In genomic region chr13:23517603-23518294, GRCm38 (mm10) we compare ENCODE assay signal across 8 mouse cellular contexts. TPM values are rescaled to one million over a fixed set of nuclear protein-coding genes. Genes with fewer than 3 reads are reported as not detected.
DNase-seq lines count a peak whose midpoint lies in the region; ATAC-seq lines count a peak whose summit lies in the region.

No protein-coding gene starts in this region.

- H3K4me1 ChIP-seq in intestine, embryonic 16.5 days (ENCODE audit: control insufficient read depth, insufficient read depth, low read length): 0 out of 2 replicates have a peak, but pooled peaks cover 5% of the 10 kb centered on the region

- peak overlapping the region; percentile 50 for H3K4me3 ChIP-seq in intestine, embryonic 16.5 days (ENCODE audit: low read length)

- no peaks in the 10 kb centered on the region for H3K27me3 ChIP-seq in intestine, embryonic 16.5 days (replicated peaks; ENCODE audit: control insufficient read depth, insufficient read depth, low read length)

- whole genome bisulfite sequencing in intestine, embryonic 16.5 days: under 1% methylated on average over 27 of the region's 27 CpGs

- H3K36me3 ChIP-seq in intestine, embryonic 16.5 days (ENCODE audit: control insufficient read depth, insufficient read depth, low read length): no peaks in the 10 kb centered on the region

- H3K27ac ChIP-seq in intestine, embryonic 16.5 days (ENCODE audit: low read length): 0 out of 2 replicates have a peak overlapping the region, but pooled peaks have one; percentile 35

- intact Hi-C loops in left cerebral cortex, postnatal 25 days (cut with DNase I): loop anchor here (1.0 to 10.0 kb wide), 4 partner anchors 80 to 1573 kb away; partner anchors contain the start of genes Zfp184 and Zfp322a

- H3K9me3 ChIP-seq in intestine, embryonic 16.5 days (ENCODE audit: control insufficient read depth, low read length): no peaks in the 10 kb centered on the region

- H3K4me2 ChIP-seq in intestine, embryonic 16.5 days (ENCODE audit: low read depth, low read length): peak overlapping the region; percentile 71

- ATAC-seq in intestine, embryonic 16.5 days: peak; percentile 91

- peak; percentile 91 for DNase-seq in adrenal gland, adult 2 months
- peak; percentile 93 for DNase-seq in embryo, embryonic 9.5 days (ENCODE audit: extremely low spot score)
- DNase-seq in gastrocnemius, postnatal 4 days (ENCODE audit: low spot score in 2 of 2): peak; percentile 49 to 75
- peak; percentile 93 to 97 for DNase-seq in left cerebral cortex, postnatal 25 days (ENCODE audit: low spot score in 2 of 2)
- DNase-seq in mesoderm, embryonic 11.5 days (ENCODE audit: low read depth, low spot score): peak; percentile 90
- peak; percentile 87 to 89 for DNase-seq in right cerebral cortex, postnatal 36 days (ENCODE audit: low spot score in 2 of 2)
- DNase-seq in urinary bladder, postnatal 4 days (ENCODE audit: low spot score in 2 of 2): peak; percentile 75 to 89

- H3K9ac ChIP-seq in intestine, embryonic 16.5 days (ENCODE audit: low read depth, low read length): peak overlapping the region; percentile 58; the same call in 1 of the 2 replicates

RNA-seq across cellular contexts. Expression of gene Hist1h4h, which starts 13.1 kb away (rescaled TPM):
- 100 to 1,000 TPM; 338 to 400 TPM for total RNA-seq in adrenal gland, adult 2 months (2021)
- 20.2 and 33.8 TPM in 2 replicates for polyA plus RNA-seq in adrenal gland, adult 2 months (2012; rRNA removed)
- total RNA-seq in gastrocnemius, postnatal 4 days (2021): 100 to 1,000 TPM; 761 to 939 TPM
- polyA plus RNA-seq in intestine, embryonic 16.5 days (2015; fragmentation: Nextera tagmentation; extraction: Ambion mirVana): 3.5 and 3.7 TPM in 2 replicates
- 100 to 1,000 TPM; 300 to 349 TPM for total RNA-seq in left cerebral cortex, postnatal 25 days (2021)

RNA-seq across cellular contexts. Expression of gene Hist1h2af, which starts 16.0 kb away (rescaled TPM):
- total RNA-seq in adrenal gland, adult 2 months (2021): 10 to 100 TPM; 17.9 to 20.0 TPM
- polyA plus RNA-seq in adrenal gland, adult 2 months (2012; rRNA removed): 24.9 and 66.0 TPM in 2 replicates
- 100 to 1,000 TPM; 329 to 395 TPM for total RNA-seq in gastrocnemius, postnatal 4 days (2021)
- 2.5 and 3.6 TPM in 2 replicates for polyA plus RNA-seq in intestine, embryonic 16.5 days (2015; fragmentation: Nextera tagmentation; extraction: Ambion mirVana)
- 1 to 10 TPM; 1.6 to 3.9 TPM for total RNA-seq in left cerebral cortex, postnatal 25 days (2021)

RNA-seq across cellular contexts. Expression of gene Hist1h3g, which starts 17.5 kb away (rescaled TPM):
- total RNA-seq in adrenal gland, adult 2 months (2021): 1 to 10 TPM; 2.2 to 7.1 TPM
- 3.2 and 3.5 TPM in 2 replicates for polyA plus RNA-seq in adrenal gland, adult 2 months (2012; rRNA removed)
- total RNA-seq in gastrocnemius, postnatal 4 days (2021): 100 to 1,000 TPM; 100 to 143 TPM
- polyA plus RNA-seq in intestine, embryonic 16.5 days (2015; fragmentation: Nextera tagmentation; extraction: Ambion mirVana): 2.6 and 3.7 TPM in 2 replicates
- 1 to 10 TPM; 3.1 to 4.6 TPM for total RNA-seq in left cerebral cortex, postnatal 25 days (2021)

RNA-seq across cellular contexts. Expression of gene Hist1h2bh, which starts 25.4 kb away (rescaled TPM):
- total RNA-seq in adrenal gland, adult 2 months (2021): 1 to 10 TPM; 3.0 to 3.2 TPM
- polyA plus RNA-seq in adrenal gland, adult 2 months (2012; rRNA removed): 1.2 and 1.5 TPM in 2 replicates
- total RNA-seq in gastrocnemius, postnatal 4 days (2021): 10 to 100 TPM; 18.5 to 24.9 TPM
- 0.65 and 0.94 TPM in 2 replicates for polyA plus RNA-seq in intestine, embryonic 16.5 days (2015; fragmentation: Nextera tagmentation; extraction: Ambion mirVana)
- total RNA-seq in left cerebral cortex, postnatal 25 days (2021): under 1 TPM; 0.57 to 0.87 TPM

RNA-seq across cellular contexts. Expression of gene Hist1h3f, which starts 26.1 kb away (rescaled TPM):
- 10 to 100 TPM; 16.8 to 18.0 TPM for total RNA-seq in adrenal gland, adult 2 months (2021)
- 3.0 and 3.1 TPM in 2 replicates for polyA plus RNA-seq in adrenal gland, adult 2 months (2012; rRNA removed)
- total RNA-seq in gastrocnemius, postnatal 4 days (2021): 100 to 1,000 TPM in 1 of 2 experiments, 10 to 100 TPM in 1; 92.1 to 134 TPM
- polyA plus RNA-seq in intestine, embryonic 16.5 days (2015; fragmentation: Nextera tagmentation; extraction: Ambion mirVana): 0.44 and 0.60 TPM in 2 replicates
- total RNA-seq in left cerebral cortex, postnatal 25 days (2021): 10 to 100 TPM; 16.0 to 17.8 TPM

Comparison
In these comparisons a context has a peak if more than half of its experiments do, and no peak if none do; other contexts are left out.
1. Peak in every context shown above with its lines: DNase-seq, ATAC-seq, H3K4me3 ChIP-seq and H3K27ac ChIP-seq.
2. RNA of gene Hist1h2af, which starts 16.0 kb away (total RNA-seq): 329 to 395 TPM in gastrocnemius, postnatal 4 days; 17.9 to 20.0 TPM in adrenal gland, adult 2 months and 1.6 to 3.9 TPM in left cerebral cortex, postnatal 25 days; every median in the first group is over 10 times any median in the second.
3. RNA of gene Hist1h3g, which starts 17.5 kb away (total RNA-seq): 100 to 143 TPM in gastrocnemius, postnatal 4 days; 2.2 to 7.1 TPM in adrenal gland, adult 2 months and 3.1 to 4.6 TPM in left cerebral cortex, postnatal 25 days; every median in the first group is over 10 times any median in the second.